Mouse (Mus musculus) stomach, embryonic 15.5 days (tissue): ENCODE data around the gene Ppm1a. TPM values are rescaled to one million over a fixed set of nuclear protein-coding genes. Genes with fewer than 3 reads are reported as not detected.

Source experiments
- ATAC-seq: fragments of 200-750 bp; cut with Nextera tagmentation; 2 replicates; pipeline ENCODE4 v1.8.0; 2017; ENCODE audit warnings: low read depth, moderate number of reproducible peaks, moderate TSS enrichment; ENCODE audit not compliant: insufficient read depth, low FRiP score
- H3K27ac ChIP-seq: fragments of 300-500 bp; sonication (generic); 2 replicates; pipeline ENCODE4 v1.5.1; 2015; ENCODE audit warnings: mild to moderate bottlenecking, inconsistent platforms
- H3K27me3 ChIP-seq: fragments of 300-500 bp; sonication (generic); replicated peaks from 2 replicates; pipeline ENCODE4 v1.6.1; 2015; ENCODE audit warnings: inconsistent platforms
- H3K36me3 ChIP-seq: fragments of 300-500 bp; sonication (generic); 2 replicates; pipeline ENCODE4 v1.6.1; 2015; ENCODE audit warnings: inconsistent platforms
- H3K4me1 ChIP-seq: fragments of 300-500 bp; sonication (generic); 2 replicates; pipeline ENCODE4 v1.6.1; 2015; ENCODE audit warnings: inconsistent platforms
- H3K4me2 ChIP-seq: fragments of 300-500 bp; sonication (generic); 2 replicates; pipeline ENCODE4 v1.6.1; 2015; ENCODE audit warnings: mild to moderate bottlenecking, inconsistent platforms
- H3K4me3 ChIP-seq: fragments of 300-500 bp; sonication (generic); replicated peaks from 2 replicates; pipeline ENCODE4 v1.5.1; 2015; ENCODE audit warnings: inconsistent platforms
- H3K9ac ChIP-seq: fragments of 300-500 bp; sonication (generic); 2 replicates; pipeline ENCODE4 v1.6.1; 2015; ENCODE audit warnings: inconsistent platforms
- H3K9me3 ChIP-seq: fragments of 300-500 bp; sonication (generic); 2 replicates; pipeline ENCODE4 v1.6.1; 2016; ENCODE audit warnings: inconsistent platforms
- WGBS: fragments of 180-500 bp; shearing (Covaris S2); methylation state at CpG from one replicate; pipeline ENCODE4 v1.1.7; 2015; 5-methylcytosine and 5-hydroxymethylcytosine counted together
- polyA plus RNA-seq: library from polyadenylated mRNA; unstranded; fragments of >200 nt; fragmentation: Nextera tagmentation; extraction: Ambion mirVana; gene quantifications from 2 replicates; pipeline ENCODE4 v1.2.1, GENCODE M21; 2015

Gene Ppm1a
- polyA plus RNA-seq, 1 experiment from 2014 or later: 51.9 TPM

DNA sequence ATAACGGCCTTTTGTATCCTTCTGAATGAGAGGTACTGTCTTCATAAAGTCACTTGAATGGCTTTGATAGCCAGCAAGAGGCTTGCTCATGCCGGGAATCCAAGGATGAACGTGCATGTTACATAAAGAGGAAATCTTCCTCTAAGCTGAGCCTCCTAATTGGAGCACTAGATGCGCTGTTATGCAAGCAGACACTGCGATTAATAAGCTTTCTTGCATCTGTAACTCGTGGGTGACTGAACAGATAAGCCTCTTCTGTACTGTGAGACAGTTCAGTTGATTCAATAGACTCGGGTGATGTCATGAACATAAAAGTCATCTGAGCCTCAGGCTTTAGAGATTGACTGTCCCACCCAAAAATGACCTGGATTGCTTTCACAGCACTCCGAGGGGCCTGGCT is 73.1 kb downstream of the Ppm1a start:
- H3K9ac ChIP-seq: no peak overlapping the region
- peaks cover 6% of the 10 kb centered on the region for H3K4me1 ChIP-seq
- 73% methylated on average over 8 of the region's 8 CpGs for WGBS
- no peak for ATAC-seq
- H3K4me3 ChIP-seq: no peak overlapping the region
- H3K9me3 ChIP-seq: no peaks in the 10 kb centered on the region
- no peak overlapping the region for H3K4me2 ChIP-seq
- H3K27me3 ChIP-seq: no peaks in the 10 kb centered on the region
- no peaks in the 10 kb centered on the region for H3K36me3 ChIP-seq
- H3K27ac ChIP-seq: no peak overlapping the region

GRCm38 (mm10) chr12:72831711-72832432 is 74.6 kb downstream of the Ppm1a start:
- peak overlapping the region; percentile 69 for H3K4me2 ChIP-seq
- peak overlapping the region; percentile 33 for H3K4me3 ChIP-seq
- ATAC-seq: 0 out of 2 replicates have a peak, but pooled peaks have one; percentile 52
- H3K9ac ChIP-seq: no peak overlapping the region
- no peaks in the 10 kb centered on the region for H3K27me3 ChIP-seq
- 6% methylated on average over 42 of the region's 42 CpGs for WGBS
- peaks cover 6% of the 10 kb centered on the region for H3K4me1 ChIP-seq
- no peaks in the 10 kb centered on the region for H3K9me3 ChIP-seq
- no peak overlapping the region for H3K27ac ChIP-seq
- no peaks in the 10 kb centered on the region for H3K36me3 ChIP-seq

GRCm38 (mm10) chr12:72834773-72835517 is 77.7 kb downstream of the Ppm1a start:
- Histone ChIP-seq H3K27me3 (no peaks in the 10 kb centered on the region), H3K4me3 (no peak overlapping the region), H3K4me1 (peaks cover 6% of the 10 kb centered on the region), H3K4me2 (no peak overlapping the region), H3K36me3 (no peaks in the 10 kb centered on the region), H3K27ac (no peak overlapping the region), H3K9me3 (no peaks in the 10 kb centered on the region), H3K9ac (no peak overlapping the region)
- no peak for ATAC-seq
- 70% methylated on average over 14 of the region's 14 CpGs for WGBS

DNA sequence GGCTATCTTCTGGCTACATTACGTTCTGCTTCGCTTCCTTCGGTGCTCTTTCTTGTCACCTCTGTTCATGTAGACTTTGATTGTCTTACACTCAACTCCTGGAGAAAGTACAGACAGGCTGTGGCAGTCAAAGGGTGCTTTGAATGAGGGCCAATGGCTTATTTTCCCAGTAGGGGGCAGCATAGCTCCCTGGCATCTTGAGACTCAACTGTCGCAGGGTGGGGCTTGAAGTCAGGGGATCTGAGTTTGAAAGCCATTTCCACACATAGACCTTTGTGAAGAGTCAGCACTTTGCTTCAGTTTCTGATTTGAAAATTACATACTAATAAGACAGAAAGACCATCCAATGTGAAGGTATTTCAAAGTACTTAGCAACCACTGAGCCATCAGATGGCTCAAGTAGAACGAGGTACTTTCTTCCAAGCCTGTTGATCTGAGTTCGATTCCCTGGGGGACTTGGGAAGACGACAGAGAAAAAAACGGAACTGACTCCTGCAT is 78.3 kb downstream of the Ppm1a start:
- peaks cover 6% of the 10 kb centered on the region for H3K4me1 ChIP-seq
- no peak overlapping the region for H3K4me2 ChIP-seq
- no peaks in the 10 kb centered on the region for H3K9me3 ChIP-seq
- no peak overlapping the region for H3K4me3 ChIP-seq
- H3K9ac ChIP-seq: no peak overlapping the region
- no peaks in the 10 kb centered on the region for H3K36me3 ChIP-seq
- 81% methylated on average over 8 of the region's 8 CpGs for WGBS
- no peaks in the 10 kb centered on the region for H3K27me3 ChIP-seq
- ATAC-seq: no peak
- no peak overlapping the region for H3K27ac ChIP-seq

- no peak for ATAC-seq
- Histone ChIP-seq H3K9ac (no peak overlapping the region), H3K27me3 (no peaks in the 10 kb centered on the region), H3K36me3 (no peaks in the 10 kb centered on the region), H3K4me1 (no peaks in the 10 kb centered on the region), H3K27ac (no peak overlapping the region), H3K4me3 (no peak overlapping the region), H3K4me2 (no peak overlapping the region), H3K9me3 (no peaks in the 10 kb centered on the region)
- 77% methylated on average over 4 of the region's 4 CpGs for WGBS
Measured at GRCm38 (mm10) chr12:72837302-72837701, 80.0 kb downstream of the Ppm1a start.

DNA sequence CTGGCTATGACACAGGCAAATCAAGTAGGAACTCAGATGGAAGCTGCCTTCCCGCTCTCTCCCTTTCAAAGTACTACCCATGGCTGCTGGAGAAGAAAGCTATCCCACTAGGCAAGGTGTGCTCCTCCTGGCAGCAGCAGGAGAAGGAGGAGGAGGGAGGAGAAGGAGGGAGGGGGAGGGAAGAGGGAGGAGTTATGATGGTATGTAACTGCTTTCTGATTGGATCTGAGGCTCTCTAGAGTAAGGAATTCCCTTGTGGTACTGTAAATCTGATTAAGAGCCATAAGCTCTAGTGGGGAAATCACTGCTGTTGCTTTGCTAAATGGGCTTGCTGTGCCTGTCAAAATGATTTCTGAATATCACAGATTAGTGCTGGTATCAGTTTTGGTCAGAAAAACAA is 84.2 kb downstream of the Ppm1a start:
- Histone ChIP-seq H3K4me2 (no peak overlapping the region), H3K9me3 (no peaks in the 10 kb centered on the region), H3K4me3 (no peak overlapping the region), H3K27ac (no peak overlapping the region), H3K27me3 (no peaks in the 10 kb centered on the region), H3K9ac (no peak overlapping the region), H3K4me1 (no peaks in the 10 kb centered on the region), H3K36me3 (no peaks in the 10 kb centered on the region)
- no peak for ATAC-seq
- 100% methylated on average over 1 of the region's 1 CpGs for WGBS

DNA sequence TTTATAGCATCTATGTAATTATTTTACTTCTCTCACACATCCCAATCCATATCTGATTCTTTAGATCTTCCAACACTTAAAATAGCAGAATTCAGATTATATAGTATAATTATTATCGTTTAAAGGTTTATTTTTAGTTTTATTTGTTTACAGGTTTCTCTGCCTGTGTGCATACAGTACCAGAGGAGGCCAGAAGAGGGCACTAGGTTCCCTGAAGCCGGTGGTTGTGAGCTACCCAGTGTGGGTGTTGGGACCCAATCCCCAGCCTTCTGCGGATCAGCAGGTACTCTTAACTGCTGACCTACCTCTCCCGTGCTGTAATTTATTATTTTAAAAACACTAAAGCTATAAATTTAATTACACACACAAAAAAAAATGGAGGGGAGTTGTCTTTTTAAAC is 85.9 kb downstream of the Ppm1a start:
- no peak for ATAC-seq
- Histone ChIP-seq H3K4me1 (no peaks in the 10 kb centered on the region), H3K4me3 (no peak overlapping the region), H3K4me2 (no peak overlapping the region), H3K27ac (no peak overlapping the region), H3K9ac (no peak overlapping the region), H3K27me3 (0 out of 2 replicates have a peak, but pooled peaks cover 4% of the 10 kb centered on the region), H3K36me3 (no peaks in the 10 kb centered on the region), H3K9me3 (no peaks in the 10 kb centered on the region)
- 87% methylated on average over 4 of the region's 4 CpGs for WGBS

DNA sequence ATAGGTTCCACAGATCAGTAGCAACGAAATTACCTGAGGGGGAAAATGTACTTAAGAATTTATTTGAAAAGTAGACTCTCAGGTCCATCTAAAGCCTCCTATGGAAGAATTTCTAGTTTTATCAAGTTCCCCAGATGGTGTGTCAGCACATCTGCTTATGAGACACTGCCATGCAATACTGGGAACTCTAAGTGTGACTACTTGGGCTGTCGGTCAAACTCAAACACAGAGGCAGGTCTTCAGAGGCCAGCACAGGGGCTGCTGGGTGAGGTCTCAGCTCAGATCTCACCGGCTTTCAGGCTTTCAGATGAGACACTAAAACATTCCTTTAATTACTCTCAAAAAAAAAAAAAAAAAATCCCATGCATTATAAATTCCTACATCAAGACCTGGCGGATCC is 86.3 kb downstream of the Ppm1a start:
- Histone ChIP-seq H3K4me3 (no peak overlapping the region), H3K27ac (0 out of 2 replicates have a peak overlapping the region, but pooled peaks have one; percentile 31), H3K27me3 (0 out of 2 replicates have a peak, but pooled peaks cover 4% of the 10 kb centered on the region), H3K36me3 (no peaks in the 10 kb centered on the region), H3K9ac (no peak overlapping the region), H3K4me1 (no peaks in the 10 kb centered on the region), H3K9me3 (no peaks in the 10 kb centered on the region), H3K4me2 (no peak overlapping the region)
- ATAC-seq: no peak
- 77% methylated on average over 4 of the region's 4 CpGs for WGBS

DNA sequence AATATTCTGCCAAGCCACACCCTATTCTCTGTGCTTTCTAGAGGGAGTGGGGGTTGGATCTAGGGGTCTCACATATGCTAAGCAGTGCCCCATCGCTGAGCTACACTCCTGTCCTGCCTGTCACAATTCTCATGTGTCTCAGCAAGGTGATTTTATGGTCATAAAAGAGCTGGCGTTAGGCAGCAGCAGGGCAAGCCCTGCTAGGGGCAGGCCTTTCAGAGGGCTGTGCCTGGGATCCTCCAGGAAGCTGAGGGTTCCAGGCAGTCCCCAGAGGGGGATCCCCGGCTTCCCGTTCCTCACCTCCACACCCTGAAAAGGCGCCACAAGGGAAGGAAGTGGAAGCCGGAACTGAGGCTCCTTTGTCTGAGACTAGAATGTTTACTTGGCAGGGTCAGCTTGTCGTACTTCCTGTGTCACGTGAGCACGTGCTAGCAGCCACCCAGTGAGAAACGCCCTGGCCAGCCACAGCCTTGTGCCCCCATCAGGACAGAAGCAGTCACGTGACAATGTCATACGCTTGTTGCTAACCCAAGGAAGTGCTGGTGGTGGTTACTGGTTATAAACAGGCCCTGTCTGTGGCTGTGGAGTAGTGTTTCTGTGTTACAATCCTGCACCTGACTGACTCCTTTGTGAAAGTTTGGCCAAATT is 86.8 kb downstream of the Ppm1a start:
- Histone ChIP-seq H3K27me3 (0 out of 2 replicates have a peak, but pooled peaks cover 4% of the 10 kb centered on the region), H3K4me1 (no peaks in the 10 kb centered on the region), H3K9me3 (no peaks in the 10 kb centered on the region), H3K27ac (0 out of 2 replicates have a peak overlapping the region, but pooled peaks have one; percentile 31), H3K36me3 (no peaks in the 10 kb centered on the region), H3K4me2 (peak overlapping the region; percentile 41; the same call in 1 of the 2 replicates), H3K4me3 (no peak overlapping the region; the same call in 1 of the 2 replicates), H3K9ac (no peak overlapping the region)
- peak; percentile 72; the same call in 1 of the 2 replicates for ATAC-seq
- WGBS: 20% methylated on average over 12 of the region's 12 CpGs

DNA sequence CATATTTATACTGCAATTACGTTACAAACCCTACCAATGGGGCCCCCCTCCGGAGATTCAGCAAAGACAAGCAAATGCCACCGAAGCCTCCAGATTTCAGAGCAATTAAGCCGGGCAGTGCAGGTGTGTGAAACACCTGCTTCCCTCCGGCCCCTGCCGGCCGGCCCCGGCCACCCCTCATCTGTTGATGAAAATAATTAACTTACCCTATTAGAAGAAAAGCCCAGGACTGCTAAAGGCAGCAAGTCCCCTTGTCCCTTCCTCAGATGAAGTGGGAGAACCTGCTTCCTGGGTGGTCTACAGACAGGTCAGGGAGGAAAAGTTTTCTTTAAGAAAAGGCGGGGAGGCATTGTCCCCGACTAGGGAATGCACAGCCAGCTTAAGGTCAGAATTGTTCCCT is 88.7 kb downstream of the Ppm1a start:
- Histone ChIP-seq H3K4me3 (no peak overlapping the region), H3K4me1 (no peaks in the 10 kb centered on the region), H3K27me3 (0 out of 2 replicates have a peak, but pooled peaks cover 4% of the 10 kb centered on the region), H3K9ac (no peak overlapping the region), H3K27ac (no peak overlapping the region), H3K36me3 (no peaks in the 10 kb centered on the region), H3K4me2 (no peak overlapping the region), H3K9me3 (no peaks in the 10 kb centered on the region)
- no peak for ATAC-seq
- WGBS: 20% methylated on average over 10 of the region's 10 CpGs

DNA sequence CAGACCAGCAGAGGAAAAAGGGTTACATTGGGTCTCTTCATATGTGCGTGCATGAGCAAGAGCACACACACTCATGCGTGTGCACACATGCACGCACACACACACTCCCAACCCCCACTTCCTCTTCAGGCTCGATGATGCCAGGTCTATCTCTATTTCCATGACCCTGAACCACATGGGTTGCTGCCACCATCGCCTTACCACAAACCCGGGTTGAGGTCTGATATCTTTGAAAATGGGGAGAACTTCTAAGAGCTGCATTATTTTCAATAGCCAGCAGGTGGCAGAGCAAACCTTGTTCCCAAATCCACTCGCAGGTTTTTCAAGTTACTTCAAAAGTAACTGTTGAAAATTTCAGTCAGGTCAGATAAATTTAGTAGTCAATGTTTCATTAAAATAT is 90.5 kb downstream of the Ppm1a start:
- Histone ChIP-seq H3K4me1 (no peaks in the 10 kb centered on the region), H3K4me3 (no peak overlapping the region), H3K27ac (no peak overlapping the region), H3K4me2 (no peak overlapping the region), H3K9ac (no peak overlapping the region), H3K36me3 (no peaks in the 10 kb centered on the region), H3K27me3 (0 out of 2 replicates have a peak, but pooled peaks cover 7% of the 10 kb centered on the region), H3K9me3 (no peaks in the 10 kb centered on the region)
- WGBS: 27% methylated on average over 7 of the region's 7 CpGs
- no peak for ATAC-seq
